Mouse (Mus musculus) 3T3-L1 (cell line): ENCODE data around the gene Tcf23.
A peak's percentile ranks its signal among the peaks of the same experiment; 100 is the strongest.

Experiments used
- DNase-seq: peaks from one replicate; pipeline ENCODE4 v3.0.0-alpha.2; 2015; ENCODE audit warnings: low read depth, low spot score

Gene Tcf23

DNA sequence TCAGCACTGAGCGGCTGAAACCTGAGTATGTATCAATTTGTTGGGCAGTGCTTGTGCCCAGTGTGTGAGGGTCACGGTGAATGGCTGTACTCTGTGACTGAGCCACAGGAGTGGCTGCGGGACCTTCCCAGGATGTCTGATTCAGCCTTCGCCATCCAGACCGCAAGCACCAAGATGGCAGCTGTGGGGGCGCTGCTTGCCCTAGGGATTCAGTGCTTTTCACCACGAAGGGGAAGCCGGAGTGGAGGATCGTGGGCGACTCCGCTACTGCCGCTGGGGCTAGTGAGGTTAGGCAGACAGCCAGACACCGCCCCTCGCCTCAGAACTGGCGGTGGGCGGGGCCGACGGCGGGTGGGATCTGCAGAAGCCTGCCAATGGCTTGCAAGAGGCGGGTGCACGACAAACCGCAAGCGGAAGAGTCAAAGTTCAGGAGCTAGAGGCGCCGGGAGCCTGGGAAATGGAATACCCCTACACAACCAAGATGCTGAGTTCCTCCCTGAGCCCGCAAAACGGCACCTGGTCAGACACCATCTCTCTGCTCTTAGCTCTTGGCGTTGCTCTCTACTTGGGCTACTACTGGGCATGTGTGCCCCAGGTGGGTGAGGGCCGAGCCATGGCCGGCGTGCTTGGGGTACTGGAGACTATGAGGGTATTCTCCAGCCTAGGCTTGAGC, 18.7 kb upstream of the Tcf23 start:
- DNase-seq: peak; percentile 95

DNA sequence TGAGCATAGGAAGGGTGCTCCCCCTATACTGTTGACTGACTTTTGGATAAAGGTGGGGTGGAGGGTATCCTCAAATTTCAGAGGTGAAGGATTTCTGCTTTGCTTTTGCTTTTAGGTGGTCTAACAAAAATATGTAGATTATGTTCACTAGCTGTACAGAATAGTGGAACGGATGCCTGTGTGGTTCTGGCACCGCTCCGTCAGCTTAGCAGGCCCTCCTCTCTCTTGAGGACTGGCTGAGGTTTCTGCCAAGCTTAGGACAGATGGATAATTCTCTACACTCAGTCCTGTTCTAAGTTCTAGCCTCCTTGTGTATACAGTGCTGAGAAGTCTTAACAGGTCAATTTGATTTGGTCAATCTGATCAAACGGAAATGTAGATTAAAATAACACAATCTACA, 18.0 kb upstream of the Tcf23 start:
- peak; percentile 58 for DNase-seq

DNA sequence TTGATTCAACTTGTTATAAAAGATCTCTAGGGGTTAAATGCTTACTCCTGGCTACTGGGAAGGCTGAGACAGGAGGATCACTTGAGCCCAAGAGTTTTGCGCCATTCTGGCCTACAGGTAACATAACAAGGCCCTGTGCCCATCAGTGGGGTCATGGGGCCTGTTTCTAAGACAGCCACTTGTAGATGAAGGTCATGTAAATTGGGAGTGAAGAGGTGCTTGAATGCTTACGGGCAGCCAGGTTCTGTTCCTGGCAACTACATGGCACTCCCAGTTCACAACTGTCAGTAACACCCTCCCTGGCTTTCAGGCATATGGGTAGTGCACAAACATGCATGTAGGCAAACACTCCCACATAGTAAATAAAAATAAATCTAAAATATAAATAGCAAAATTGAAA, 17.5 kb upstream of the Tcf23 start:
- no peak for DNase-seq

DNA sequence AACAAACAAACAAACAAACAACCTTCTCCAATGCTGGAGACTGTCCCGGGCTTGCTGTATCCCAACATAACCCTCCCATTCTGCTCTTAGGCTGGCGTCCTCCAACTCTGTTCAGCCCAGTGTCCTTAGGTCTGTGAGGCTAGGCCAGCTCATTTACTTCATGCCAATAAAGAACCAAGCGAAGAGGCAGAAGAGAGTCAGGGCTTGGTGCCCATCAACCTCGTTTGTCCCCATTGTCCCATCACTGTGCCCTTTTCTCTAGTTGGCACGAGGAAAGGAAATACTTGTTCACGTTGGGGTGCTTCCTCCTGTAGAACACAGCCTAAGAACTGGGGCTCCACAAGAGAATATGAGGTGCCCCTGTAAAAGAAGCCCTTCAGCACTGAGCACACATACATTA, 16.8 kb upstream of the Tcf23 start:
- no peak for DNase-seq

GRCm38 (mm10) chr5:30952551-30952950, 15.9 kb upstream of the Tcf23 start:
- DNase-seq: no peak

DNA sequence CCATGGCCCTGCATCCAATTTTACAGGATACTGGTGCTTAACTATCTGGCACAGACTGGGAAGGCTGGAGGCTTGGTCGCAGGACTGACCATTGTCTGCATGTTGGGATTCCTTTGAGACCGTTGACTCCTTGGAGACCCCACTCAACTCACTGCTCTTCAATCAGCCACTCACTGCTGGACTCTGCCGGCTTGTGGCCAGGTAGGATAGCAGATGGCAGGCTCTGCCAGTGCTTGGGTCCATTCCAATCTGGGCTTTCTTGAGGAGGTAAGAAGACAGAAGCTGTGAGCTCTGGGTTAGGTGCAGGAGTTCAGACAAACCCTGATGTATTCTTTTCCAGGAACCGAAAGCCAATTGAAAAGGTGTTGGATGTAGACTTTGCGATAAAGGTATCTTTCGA, 14.4 kb upstream of the Tcf23 start:
- no peak for DNase-seq

- no peak for DNase-seq
These were observed 13.9 kb upstream of the Tcf23 start for GRCm38 (mm10) chr5:30954556-30954955.

- DNase-seq: no peak
These were observed 12.7 kb upstream of the Tcf23 start for GRCm38 (mm10) chr5:30955751-30956150.

GRCm38 (mm10) chr5:30957891-30958290, 10.6 kb upstream of the Tcf23 start:
- no peak for DNase-seq

DNA sequence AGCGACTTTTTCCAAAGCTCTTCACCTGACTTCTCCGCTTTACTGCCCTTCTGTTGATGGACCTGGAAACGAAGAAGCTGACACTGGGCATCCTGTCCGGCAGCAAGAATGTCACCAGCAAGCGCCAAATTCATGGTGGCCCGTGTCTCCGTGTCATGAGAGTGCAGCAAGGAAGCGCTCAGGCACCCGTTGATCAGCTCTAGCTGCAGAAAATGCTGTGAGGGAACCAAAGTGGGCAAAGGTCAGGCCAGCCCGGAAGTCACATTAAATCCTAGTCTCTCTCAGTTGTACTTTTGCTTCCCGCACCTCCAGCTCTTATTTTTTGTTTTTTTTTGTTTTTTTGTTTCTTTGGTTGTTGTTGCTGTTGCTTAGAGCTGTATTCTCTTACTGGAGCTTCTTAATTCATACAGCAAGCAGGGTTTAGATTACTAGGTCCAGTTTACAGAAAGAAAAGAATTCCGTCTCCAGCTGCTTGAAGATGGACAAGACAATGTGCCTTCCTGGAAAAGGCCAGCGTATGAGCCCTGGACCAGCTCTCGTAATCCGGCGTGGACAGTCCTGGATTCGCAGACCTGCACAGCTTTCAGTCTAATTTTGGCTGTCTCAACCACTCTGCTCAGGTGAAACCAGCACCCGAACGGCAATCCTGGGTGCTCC, 9.1 kb upstream of the Tcf23 start:
- DNase-seq: peak; percentile 46

GRCm38 (mm10) chr5:30959966-30960501, 8.4 kb upstream of the Tcf23 start, which contains the start of gene Preb:
Preb (minus strand) TSS chr5:30960361.
- DNase-seq: peak; percentile 99

DNA sequence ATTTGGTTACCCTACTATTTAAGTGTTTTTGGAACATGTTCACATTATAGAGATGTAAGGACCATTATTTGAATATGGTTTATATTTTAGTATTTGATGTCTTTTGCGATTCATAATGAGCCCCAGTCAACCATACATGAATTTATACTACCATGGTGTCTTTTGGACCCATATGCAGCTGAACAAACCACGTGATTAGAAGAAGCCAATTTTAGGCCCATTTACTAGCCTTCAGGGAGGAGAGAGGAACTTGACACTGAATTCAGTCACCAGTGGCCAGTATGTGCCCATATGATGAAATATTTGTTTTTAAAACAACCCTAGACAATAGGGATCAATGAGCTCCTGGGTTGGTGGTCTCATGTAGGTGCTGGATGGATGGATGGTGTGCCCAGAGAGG, 7.6 kb upstream of the Tcf23 start:
- DNase-seq: no peak

- DNase-seq: peak; percentile 47
These were observed 6.6 kb upstream of the Tcf23 start for GRCm38 (mm10) chr5:30961545-30962505.

- no peak for DNase-seq
These were observed 4.5 kb upstream of the Tcf23 start for GRCm38 (mm10) chr5:30963916-30964315.

DNA sequence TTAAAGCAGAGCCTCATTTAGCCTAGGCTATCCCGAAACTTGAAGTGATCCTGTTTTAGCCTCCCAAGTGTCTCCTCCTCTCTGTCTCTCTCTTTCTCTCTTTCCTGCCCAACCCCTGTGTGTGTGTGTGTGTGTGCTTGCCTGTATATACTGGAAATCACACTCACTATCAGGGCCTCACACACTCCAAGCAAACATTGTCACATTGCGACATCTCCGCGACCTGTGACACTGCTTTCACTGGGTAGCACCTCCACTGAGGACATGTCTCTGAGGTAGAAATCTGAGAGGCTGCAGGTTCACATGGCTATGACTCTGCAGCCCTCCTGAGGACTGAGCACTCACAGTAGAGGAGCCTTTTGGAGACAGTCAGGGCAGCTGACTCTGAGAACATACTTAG, 2.3 kb upstream of the Tcf23 start:
- DNase-seq: no peak

DNA sequence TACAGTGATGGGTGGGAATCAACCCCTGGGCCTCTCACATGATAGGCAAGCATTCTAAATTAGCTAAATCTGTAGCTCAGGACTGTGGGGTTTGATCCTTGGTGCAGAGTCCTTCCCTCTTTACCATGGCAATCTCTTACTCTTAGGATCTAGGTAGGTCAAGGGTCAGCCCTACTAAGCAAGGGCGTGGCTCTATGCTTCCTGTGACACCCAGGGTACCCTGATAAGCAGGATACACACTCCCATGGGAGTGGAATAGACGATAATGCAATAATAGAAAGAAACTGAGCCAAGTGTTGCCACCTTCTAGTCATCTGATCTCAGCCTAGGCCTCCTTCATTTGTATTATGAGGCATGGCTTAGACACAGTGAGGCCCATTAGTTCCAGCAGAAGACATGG, 978 bp downstream of the Tcf23 start:
- no peak for DNase-seq

- no peak for DNase-seq
These were observed 6.6 kb downstream of the Tcf23 start for GRCm38 (mm10) chr5:30974870-30975656.

- peak; percentile 52 for DNase-seq
These were observed 13.9 kb downstream of the Tcf23 start for GRCm38 (mm10) chr5:30982357-30982756.

GRCm38 (mm10) chr5:30992980-30993676, 24.7 kb downstream of the Tcf23 start:
- DNase-seq: no peak

GRCm38 (mm10) chr5:30994074-30994473, 25.6 kb downstream of the Tcf23 start:
- no peak for DNase-seq
